Mouse (Mus musculus): ENCODE measurements around the gene Mettl5. TPM values are rescaled to one million over a fixed set of nuclear protein-coding genes. Genes with fewer than 3 reads are reported as not detected.

The Mettl5 gene
- polyA plus RNA-seq, 1 experiment from 2014 or later, result 37.1 TPM

Other genes starting within 250 kb of the Mettl5 start
- 14.5 and 15.9 TPM in 2 replicates for gene Bbs5, start 238.4 kb downstream of the Mettl5 start, polyA plus RNA-seq (2016; fragmentation: Nextera tagmentation; extraction: Ambion mirVana)
- gene Klhl41, start 215.5 kb downstream of the Mettl5 start, polyA plus RNA-seq (2016; fragmentation: Nextera tagmentation; extraction: Ambion mirVana), result 8.3 and 15.4 TPM in 2 replicates
- 19.5 and 23.0 TPM in 2 replicates for gene Fastkd1, start 172.1 kb downstream of the Mettl5 start, polyA plus RNA-seq (2016; fragmentation: Nextera tagmentation; extraction: Ambion mirVana)
- gene Ppig, start 163.1 kb downstream of the Mettl5 start, polyA plus RNA-seq (2016; fragmentation: Nextera tagmentation; extraction: Ambion mirVana), result 98.0 and 114 TPM in 2 replicates
- 1.0 and 1.3 TPM in 2 replicates for gene Ccdc173, start 96.0 kb downstream of the Mettl5 start, polyA plus RNA-seq (2016; fragmentation: Nextera tagmentation; extraction: Ambion mirVana)
- gene Phospho2, start 96.0 kb downstream of the Mettl5 start, polyA plus RNA-seq (2016; fragmentation: Nextera tagmentation; extraction: Ambion mirVana), result 19.8 and 21.5 TPM in 2 replicates
- 40.3 and 66.3 TPM in 2 replicates for gene Klhl23, start 63.7 kb downstream of the Mettl5 start, polyA plus RNA-seq (2016; fragmentation: Nextera tagmentation; extraction: Ambion mirVana)
- 216 and 283 TPM in 2 replicates for gene Ssb, start 24.1 kb downstream of the Mettl5 start, polyA plus RNA-seq (2016; fragmentation: Nextera tagmentation; extraction: Ambion mirVana)
- 14.0 and 16.3 TPM in 2 replicates for gene Ubr3, start 11.6 kb upstream of the Mettl5 start, polyA plus RNA-seq (2016; fragmentation: Nextera tagmentation; extraction: Ambion mirVana)
- 0.25 and 0.32 TPM in 2 replicates for gene Myo3b, start 153.5 kb upstream of the Mettl5 start, polyA plus RNA-seq (2016; fragmentation: Nextera tagmentation; extraction: Ambion mirVana)